Mouse (Mus musculus) frontal cortex, adult (tissue): ENCODE data around the gene Otud1.

Experiments used
- ATAC-seq: cut with Nextera tagmentation; 2 replicates; pipeline ENCODE4 v1.9.2; 2017; ENCODE audit warnings: mild to moderate bottlenecking, moderate library complexity, mixed read lengths; ENCODE audit not compliant: low TSS enrichment

The Otud1 gene

GRCm38 (mm10) chr2:19670851-19671688, 13.5 kb downstream of the Otud1 start:
- no peak for ATAC-seq

GRCm38 (mm10) chr2:19682997-19683396, 25.4 kb downstream of the Otud1 start:
- no peak for ATAC-seq

GRCm38 (mm10) chr2:19685489-19686147, 28.1 kb downstream of the Otud1 start:
- ATAC-seq, result no peak

GRCm38 (mm10) chr2:19690094-19690493, 32.5 kb downstream of the Otud1 start:
- ATAC-seq, result no peak

- ATAC-seq, result no peak
These were observed 42.2 kb downstream of the Otud1 start for GRCm38 (mm10) chr2:19699573-19700295.

- no peak for ATAC-seq
These were observed 43.8 kb downstream of the Otud1 start for GRCm38 (mm10) chr2:19701386-19701785.

- ATAC-seq, result peak; percentile 55; the same call in 1 of the 2 replicates
These were observed 45.6 kb downstream of the Otud1 start for GRCm38 (mm10) chr2:19703020-19703613.

- no peak for ATAC-seq
These were observed 46.1 kb downstream of the Otud1 start for GRCm38 (mm10) chr2:19703670-19704069.

- ATAC-seq, result no peak
These were observed 46.7 kb downstream of the Otud1 start for GRCm38 (mm10) chr2:19704272-19704671.

- ATAC-seq, result no peak
These were observed 49.3 kb downstream of the Otud1 start for GRCm38 (mm10) chr2:19706886-19707285.
